Mouse (Mus musculus) limb, embryonic 11.5 days (tissue): ENCODE data around the gene Prcc. TPM values are rescaled to one million over a fixed set of nuclear protein-coding genes. Genes with fewer than 3 reads are reported as not detected.

ENCODE experiments used
- ATAC-seq: fragments of 200-750 bp; cut with Nextera tagmentation; 2 replicates; pipeline ENCODE4 v1.8.0; 2017; ENCODE audit warnings: low read depth; ENCODE audit not compliant: insufficient number of reproducible peaks, low FRiP score, low TSS enrichment
- DNase-seq: peaks from one replicate; pipeline ENCODE4 v3.0.0-alpha.2; 2015; ENCODE audit warnings: low spot score
- H3K27ac ChIP-seq: fragments of 300-500 bp; sonication (generic); replicated peaks from 2 replicates; pipeline ENCODE4 v1.5.1; 2014; ENCODE audit warnings: low read depth, mild to moderate bottlenecking, low read length
- H3K27me3 ChIP-seq: fragments of 300-500 bp; sonication (generic); 2 replicates; pipeline ENCODE4 v1.6.1; 2014; ENCODE audit warnings: mild to moderate bottlenecking, low read length, mixed read lengths; ENCODE audit not compliant: control insufficient read depth, insufficient read depth
- H3K36me3 ChIP-seq: fragments of 300-500 bp; sonication (generic); 2 replicates; pipeline ENCODE4 v1.6.1; 2014; ENCODE audit warnings: mild to moderate bottlenecking, low read length, moderate library complexity, mixed read lengths; ENCODE audit not compliant: control insufficient read depth, insufficient read depth
- H3K4me1 ChIP-seq: fragments of 300-500 bp; sonication (generic); 2 replicates; pipeline ENCODE4 v1.6.1; 2014; ENCODE audit warnings: low read length, mixed read lengths; ENCODE audit not compliant: control insufficient read depth, insufficient read depth
- H3K4me2 ChIP-seq: fragments of 300-500 bp; sonication (generic); 2 replicates; pipeline ENCODE4 v1.6.1; 2014; ENCODE audit warnings: low read depth, mild to moderate bottlenecking, moderate library complexity; ENCODE audit not compliant: severe bottlenecking
- H3K4me3 ChIP-seq: fragments of 300-500 bp; sonication (generic); 2 replicates; pipeline ENCODE4 v1.5.1; 2014; ENCODE audit warnings: low read depth, low read length
- H3K9ac ChIP-seq: fragments of 300-500 bp; sonication (generic); 2 replicates; pipeline ENCODE4 v1.6.1; 2014; ENCODE audit warnings: mild to moderate bottlenecking, low read length
- H3K9me3 ChIP-seq: fragments of 300-500 bp; sonication (generic); 2 replicates; pipeline ENCODE4 v1.6.1; 2016; ENCODE audit warnings: low read length; ENCODE audit not compliant: control insufficient read depth
- WGBS: fragments of 180-500 bp; shearing (Covaris S2); extraction: QIAGEN DNeasy Blood & Tissue Kit; methylation state at CpG from one replicate; pipeline ENCODE4 v1.1.7; 2014; 5-methylcytosine and 5-hydroxymethylcytosine counted together
- polyA plus RNA-seq: library from polyadenylated mRNA; unstranded; fragments of >200 nt; fragmentation: Nextera tagmentation; extraction: Ambion mirVana; gene quantifications from 2 replicates; pipeline ENCODE4 v1.2.1, GENCODE M21; 2014

Gene Prcc
- polyA plus RNA-seq, 1 experiment from 2014 or later, result 24.4 TPM

GRCm38 (mm10) chr3:87920270-87920943 is 35.0 kb upstream of the Prcc start:
- Histone ChIP-seq H3K36me3 (peaks cover 26% of the 10 kb centered on the region), H3K9ac (no peak overlapping the region), H3K9me3 (no peaks in the 10 kb centered on the region), H3K4me2 (peak overlapping the region; percentile 71), H3K4me1 (no peaks in the 10 kb centered on the region), H3K27ac (no peak overlapping the region), H3K27me3 (no peaks in the 10 kb centered on the region), H3K4me3 (peak overlapping the region; percentile 60)
- 62% methylated on average over 9 of the region's 9 CpGs for WGBS
- no peak for ATAC-seq
- no peak for DNase-seq

DNA sequence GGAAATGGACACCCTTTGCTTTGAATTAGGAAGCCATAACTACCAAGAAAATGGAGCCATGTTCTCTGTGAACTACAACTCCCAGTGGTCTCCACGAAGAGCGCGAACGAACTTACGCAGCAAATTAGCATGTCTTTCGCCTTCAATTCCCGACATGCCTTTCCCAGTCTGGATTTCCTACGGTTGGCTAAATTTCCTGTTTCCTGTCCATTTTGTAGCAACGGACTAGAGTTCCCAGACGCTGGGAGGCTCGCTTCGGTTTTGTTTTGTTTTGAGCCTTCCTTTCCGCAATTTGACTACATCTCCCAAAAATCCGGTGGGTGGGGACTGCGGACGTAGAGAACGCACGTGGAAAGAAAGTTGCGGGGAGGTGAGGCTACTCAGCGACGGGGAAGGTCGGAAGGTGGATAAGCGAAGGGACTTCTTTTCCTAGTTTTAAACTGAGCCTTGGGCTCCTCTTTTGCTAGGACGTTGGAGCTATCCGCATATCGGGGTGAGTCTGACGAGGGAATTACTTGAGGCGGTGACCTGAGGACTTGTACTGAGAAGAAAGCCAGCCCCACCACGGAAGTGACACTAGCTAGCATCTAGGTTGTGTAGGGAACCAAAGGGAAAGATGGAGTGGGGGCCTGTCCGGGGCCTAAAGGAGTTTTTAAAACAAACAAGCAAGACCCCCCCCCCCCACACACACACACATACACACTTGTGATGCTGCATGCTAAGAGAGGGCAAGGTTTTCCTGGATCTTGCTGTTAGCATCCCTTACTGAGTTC is 34.1 kb upstream of the Prcc start, which contains the start of gene Mrpl24:
TSS of gene Mrpl24 (plus strand) at position 171 of the 773 bp plus-strand sequence.
- DNase-seq, result peak; percentile 79
- no peaks in the 10 kb centered on the region for H3K27me3 ChIP-seq
- H3K9me3 ChIP-seq, result no peaks in the 10 kb centered on the region
- peak within 1 kb of the TSS; percentile 60 for H3K4me3 ChIP-seq
- ATAC-seq, result peak; percentile 79; the same call in 1 of the 2 replicates
- peak within 1 kb of the TSS; percentile 68 for H3K9ac ChIP-seq
- H3K4me2 ChIP-seq, result peak within 1 kb of the TSS; percentile 71
- H3K4me1 ChIP-seq, result no peaks in the 10 kb centered on the region
- peak within 1 kb of the TSS; percentile 61; the same call in 1 of the 2 replicates for H3K27ac ChIP-seq
- peaks cover 25% of the 10 kb centered on the region for H3K36me3 ChIP-seq
- under 1% methylated on average over 30 of the region's 30 CpGs for WGBS

DNA sequence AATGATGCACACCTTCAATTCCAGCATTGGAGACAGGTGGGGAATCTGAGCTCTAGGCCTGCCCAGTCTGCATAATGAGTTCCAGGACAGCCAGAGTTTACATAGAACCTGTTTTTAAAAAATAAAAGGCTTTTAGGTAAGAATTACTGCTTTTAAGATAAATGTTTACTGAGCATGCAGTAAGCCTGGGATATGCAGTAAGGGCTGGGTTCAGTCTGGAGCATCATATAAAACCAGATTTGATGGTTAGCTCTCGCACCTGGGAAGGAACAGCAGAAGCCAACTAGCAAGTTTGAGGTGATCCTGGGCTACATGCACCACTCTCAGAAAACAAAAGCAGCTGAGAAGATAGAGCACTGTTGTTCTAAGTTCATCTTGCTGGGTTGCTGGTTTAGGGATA is 33.1 kb upstream of the Prcc start:
- H3K36me3 ChIP-seq, result peaks cover 19% of the 10 kb centered on the region; the same call in 1 of the 2 replicates
- H3K4me1 ChIP-seq, result no peaks in the 10 kb centered on the region
- no peaks in the 10 kb centered on the region for H3K9me3 ChIP-seq
- peak overlapping the region; percentile 26; the same call in 1 of the 2 replicates for H3K27ac ChIP-seq
- no peak for ATAC-seq
- peak; percentile 20 for DNase-seq
- H3K9ac ChIP-seq, result 0 out of 2 replicates have a peak overlapping the region, but pooled peaks have one; percentile 27
- no peak overlapping the region for H3K4me3 ChIP-seq
- no peak overlapping the region for H3K4me2 ChIP-seq
- WGBS, result 88% methylated on average over 1 of the region's 1 CpGs
- no peaks in the 10 kb centered on the region for H3K27me3 ChIP-seq

GRCm38 (mm10) chr3:87916990-87917389 is 31.6 kb upstream of the Prcc start:
- Histone ChIP-seq H3K27me3 (no peaks in the 10 kb centered on the region), H3K27ac (no peak overlapping the region), H3K4me1 (no peaks in the 10 kb centered on the region), H3K4me2 (no peak overlapping the region), H3K36me3 (peaks cover 16% of the 10 kb centered on the region; the same call in 1 of the 2 replicates), H3K9ac (no peak overlapping the region), H3K4me3 (no peak overlapping the region), H3K9me3 (no peaks in the 10 kb centered on the region)
- 95% methylated on average over 1 of the region's 1 CpGs for WGBS
- ATAC-seq, result no peak
- no peak for DNase-seq

DNA sequence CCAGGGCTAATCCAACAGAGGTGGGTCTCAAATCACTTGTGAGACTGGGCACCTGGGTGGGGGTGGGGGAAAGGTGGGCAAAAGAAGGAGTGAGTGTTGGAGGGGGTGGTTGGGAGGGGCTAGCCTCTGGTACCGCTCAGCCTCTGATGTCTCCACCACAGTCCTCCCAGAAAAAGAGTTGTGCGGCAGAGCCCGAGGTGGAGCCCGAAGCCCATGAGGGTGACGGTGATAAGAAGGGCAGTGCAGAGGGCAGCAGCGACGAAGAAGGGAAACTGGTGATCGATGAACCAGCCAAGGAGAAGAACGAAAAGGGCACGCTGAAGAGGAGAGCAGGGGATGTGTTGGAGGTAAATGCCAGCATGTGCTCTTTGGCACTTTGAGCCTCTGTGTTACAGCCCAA is 28.5 kb upstream of the Prcc start:
- 93% methylated on average over 10 of the region's 10 CpGs for WGBS
- peaks cover 18% of the 10 kb centered on the region for H3K4me1 ChIP-seq

DNA sequence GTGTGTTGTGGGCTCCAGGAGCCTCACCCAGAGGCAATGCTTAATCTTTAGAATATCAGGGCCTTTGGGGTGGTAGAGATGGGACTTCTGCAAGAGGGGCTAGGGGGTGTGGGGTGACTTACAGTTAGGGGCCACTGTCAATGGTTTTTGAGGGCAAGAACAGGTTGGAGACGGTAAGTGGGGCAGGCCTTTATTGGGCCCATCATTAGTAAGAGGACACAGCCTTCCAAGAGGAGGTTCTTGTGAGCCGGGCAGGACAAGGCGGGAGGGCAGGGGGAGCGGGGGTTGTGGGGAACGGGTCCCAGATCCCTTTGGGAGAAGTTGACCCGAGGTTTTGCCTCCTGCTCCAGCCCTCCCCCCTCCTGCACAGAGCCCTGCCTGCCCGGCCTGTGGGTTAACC is 28.1 kb upstream of the Prcc start:
- Histone ChIP-seq H3K36me3 (peaks cover 16% of the 10 kb centered on the region; the same call in 1 of the 2 replicates), H3K4me3 (no peak overlapping the region), H3K9ac (no peak overlapping the region), H3K4me2 (no peak overlapping the region), H3K9me3 (no peaks in the 10 kb centered on the region), H3K27me3 (no peaks in the 10 kb centered on the region), H3K4me1 (peaks cover 20% of the 10 kb centered on the region), H3K27ac (no peak overlapping the region)
- 89% methylated on average over 7 of the region's 7 CpGs for WGBS
- DNase-seq, result no peak
- no peak for ATAC-seq

More for the DNA sequence above, 28.5 kb upstream of the Prcc start:
- Histone ChIP-seq H3K27ac (no peak overlapping the region), H3K9ac (no peak overlapping the region), H3K9me3 (no peaks in the 10 kb centered on the region), H3K36me3 (peaks cover 16% of the 10 kb centered on the region; the same call in 1 of the 2 replicates), H3K27me3 (no peaks in the 10 kb centered on the region), H3K4me3 (no peak overlapping the region), H3K4me2 (no peak overlapping the region)
- no peak for ATAC-seq
- DNase-seq, result peak; percentile 17

- DNase-seq, result peak; percentile 88
- peaks cover 14% of the 10 kb centered on the region; the same call in 1 of the 2 replicates for H3K36me3 ChIP-seq
- peak overlapping the region; percentile 26 for H3K4me3 ChIP-seq
- WGBS, result 6% methylated on average over 12 of the region's 12 CpGs
- H3K9me3 ChIP-seq, result no peaks in the 10 kb centered on the region
- H3K9ac ChIP-seq, result 0 out of 2 replicates have a peak overlapping the region, but pooled peaks have one; percentile 27
- H3K4me2 ChIP-seq, result peak overlapping the region; percentile 45
- peak overlapping the region; percentile 72 for H3K27ac ChIP-seq
- H3K4me1 ChIP-seq, result peaks cover 28% of the 10 kb centered on the region
- ATAC-seq, result peak; percentile 33
- no peaks in the 10 kb centered on the region for H3K27me3 ChIP-seq
These were observed 25.2 kb upstream of the Prcc start for GRCm38 (mm10) chr3:87910573-87911141.

DNA sequence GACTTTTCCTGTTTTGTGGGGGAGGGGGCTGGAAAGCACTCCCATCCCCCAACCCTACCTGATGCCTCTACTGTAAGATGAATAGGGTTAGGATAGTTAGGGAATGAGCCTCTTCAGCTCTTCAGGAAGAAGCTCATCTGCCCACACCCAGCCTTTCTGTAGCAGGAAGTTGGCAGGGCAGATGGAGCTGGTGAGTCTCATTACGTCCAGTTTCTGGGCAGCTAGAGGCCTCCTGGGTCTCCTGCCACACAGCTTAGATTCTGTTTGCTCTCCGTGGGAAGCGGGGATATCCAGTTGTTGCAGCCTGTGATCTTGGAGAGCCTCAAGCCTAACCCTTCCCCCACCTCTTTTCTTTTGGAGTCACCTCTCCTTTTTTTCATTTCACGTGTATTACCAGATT is 24.5 kb upstream of the Prcc start:
- Histone ChIP-seq H3K27ac (peak overlapping the region; percentile 72), H3K9me3 (no peaks in the 10 kb centered on the region), H3K27me3 (no peaks in the 10 kb centered on the region), H3K4me3 (peak overlapping the region; percentile 26), H3K4me2 (peak overlapping the region; percentile 45), H3K36me3 (peaks cover 8% of the 10 kb centered on the region; the same call in 1 of the 2 replicates), H3K9ac (no peak overlapping the region), H3K4me1 (peaks cover 28% of the 10 kb centered on the region)
- peak; percentile 23 for DNase-seq
- ATAC-seq, result no peak
- 3% methylated on average over 4 of the region's 4 CpGs for WGBS
